Mouse (Mus musculus) monocyte, adult 2 months (primary cell): Measurements from ENCODE around the gene Rif1.
"Not testable (repeated sequence)": the region's sequence is repeated elsewhere in the genome, so short reads cannot be mapped to it uniquely, and the experiment has no call there.

Experiments
- DNase-seq, 2 experiments: peaks; one replicate each; pipeline ENCODE4 v3.0.0; 2022; ENCODE audit warnings: low spot score in 2 of 2, low read depth in 1 of 2

Rif1 gene

GRCm38 (mm10) chr2:52071241-52071991 is 1.2 kb upstream of the Rif1 start:
- no peak for DNase-seq

GRCm38 (mm10) chr2:52072065-52072490 is 554 bp upstream of the Rif1 start:
- DNase-seq, result no peak

- peak in 1 of 2 experiments; percentile 7 for DNase-seq
These were observed 691 bp downstream of the Rif1 start for GRCm38 (mm10) chr2:52073141-52073904.

GRCm38 (mm10) chr2:52078666-52079065 is 6.0 kb downstream of the Rif1 start:
- DNase-seq, result no peak

GRCm38 (mm10) chr2:52084013-52084412 is 11.4 kb downstream of the Rif1 start:
- no peak for DNase-seq

- DNase-seq, result no peak
These were observed 11.9 kb downstream of the Rif1 start for GRCm38 (mm10) chr2:52084571-52084970.

- DNase-seq, result no peak
These were observed 41.5 kb downstream of the Rif1 start for GRCm38 (mm10) chr2:52114086-52114485.

GRCm38 (mm10) chr2:52131370-52131769 is 58.7 kb downstream of the Rif1 start:
- not testable (repeated sequence) for DNase-seq

- DNase-seq, result no peak
These were observed 60.7 kb downstream of the Rif1 start for GRCm38 (mm10) chr2:52133351-52133750.

- no peak for DNase-seq
These were observed 80.4 kb downstream of the Rif1 start for GRCm38 (mm10) chr2:52153064-52153463.

- DNase-seq, result no peak
These were observed 96.8 kb downstream of the Rif1 start for GRCm38 (mm10) chr2:52169243-52170005.
